Mouse (Mus musculus): Measurements from ENCODE around the gene Bcl2l13.
A peak's percentile ranks its signal among the peaks of the same experiment; 100 is the strongest.

GRCm38 (mm10) chr6:120873874-120874273, 37.9 kb downstream of the Bcl2l13 start:
- TF ChIP-seq EP300 (IDR thresholded peaks at IDR 0.05; ENCODE audit: low read depth in 1 of 2, low read length in 2 of 2) (peak; percentile 57 to 70), TCF12 (IDR thresholded peaks at IDR 0.05; ENCODE audit: low read depth, low read length) (peak; percentile 71), ZNF384 (IDR thresholded peaks at IDR 0.05; ENCODE audit: low read depth, low read length) (no peak)

All from MEL (cell line).